Mouse (Mus musculus): ENCODE measurements around the gene Tfe3. TPM values are rescaled to one million over a fixed set of nuclear protein-coding genes. Genes with fewer than 3 reads are reported as not detected.
"Not testable (repeated sequence)": the region's sequence is repeated elsewhere in the genome, so short reads cannot be mapped to it uniquely, and the experiment has no call there.

The Tfe3 gene
- 38.8 and 54.6 TPM in 2 replicates for polyA plus RNA-seq (2012; rRNA removed)

GRCm38 (mm10) chrX:7762137-7762920 lies at the start of gene Tfe3:
TSS of gene Tfe3 (plus strand) at chrX:7762560.
- DNase-seq (ENCODE audit: low read depth), result no peak

GRCm38 (mm10) chrX:7713764-7714134 lies 48.6 kb upstream of the Tfe3 start:
- DNase-seq (ENCODE audit: low read depth), result not testable (repeated sequence)

GRCm38 (mm10) chrX:7714135-7714899 lies 48.0 kb upstream of the Tfe3 start, which contains the start of gene Wdr45:
TSS of gene Wdr45 (plus strand) at chrX:7714333.
- DNase-seq (ENCODE audit: low read depth), result peak; percentile 49

DNA sequence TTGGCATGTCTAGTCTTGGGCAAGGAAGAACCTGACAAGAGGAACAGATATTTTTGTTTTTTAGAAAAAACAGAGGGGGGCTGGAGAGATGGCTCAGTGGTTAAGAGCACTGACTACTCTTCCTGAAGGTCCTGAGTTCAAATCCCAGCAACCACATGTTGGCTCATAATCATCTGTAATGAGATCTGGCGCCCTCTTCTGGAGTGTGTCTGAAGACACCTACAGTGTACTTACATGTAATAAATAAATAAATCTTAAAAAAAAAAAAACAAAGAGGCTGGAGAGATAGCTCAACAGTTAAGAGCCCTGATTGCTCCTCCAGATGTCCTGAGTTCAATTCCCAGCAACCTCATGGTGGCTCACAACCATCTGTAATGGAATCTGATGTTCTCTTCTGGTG lies 46.3 kb upstream of the Tfe3 start:
- DNase-seq (ENCODE audit: low read depth), result not testable (repeated sequence)

- DNase-seq (ENCODE audit: low read depth), result no peak
Observed at GRCm38 (mm10) chrX:7721514-7722281, 40.7 kb upstream of the Tfe3 start, which contains the start of gene Gm45208. TSS of gene Gm45208 (plus strand) at chrX:7722245.

DNA sequence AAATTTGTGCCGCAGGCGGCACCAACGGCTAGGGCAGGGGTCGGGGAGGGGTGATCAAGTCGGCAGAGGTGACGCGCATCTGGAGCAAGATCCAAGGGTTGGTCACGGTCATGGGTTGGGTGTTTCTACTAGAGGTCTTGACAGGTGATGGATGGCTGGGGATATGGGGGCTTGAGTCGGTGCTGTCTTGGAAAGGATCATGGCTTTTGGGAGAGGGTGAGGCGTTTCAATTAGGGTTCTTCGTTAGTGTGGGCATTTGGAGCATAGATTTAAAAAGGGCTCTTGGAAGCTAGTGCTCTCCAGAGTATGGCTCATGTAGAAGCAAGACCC lies 40.1 kb upstream of the Tfe3 start:
- DNase-seq (ENCODE audit: low read depth), result no peak

DNA sequence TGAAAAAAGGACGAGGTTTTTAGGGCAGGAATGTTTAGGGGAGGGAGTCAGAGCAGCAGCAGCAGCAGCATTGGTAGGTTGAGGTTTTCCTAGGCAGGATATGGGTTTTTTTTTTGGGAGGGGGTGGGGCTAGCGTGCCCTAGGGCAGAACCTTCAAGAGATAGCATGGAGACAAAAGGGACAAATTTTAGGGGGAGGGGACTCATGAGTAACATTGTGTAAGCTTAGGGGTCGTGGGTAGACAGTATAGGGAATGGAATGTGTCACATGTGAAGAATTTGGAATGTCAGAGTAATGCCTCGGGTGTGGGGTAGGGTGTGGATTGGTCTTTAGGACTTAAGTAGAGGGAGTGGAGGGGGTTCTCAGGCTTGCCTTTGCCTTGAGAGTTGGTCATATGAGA lies 39.7 kb upstream of the Tfe3 start:
- DNase-seq (ENCODE audit: low read depth), result no peak

GRCm38 (mm10) chrX:7724135-7724534 lies 38.2 kb upstream of the Tfe3 start:
- DNase-seq (ENCODE audit: low read depth), result no peak

GRCm38 (mm10) chrX:7725841-7726240 lies 36.5 kb upstream of the Tfe3 start:
- no peak for DNase-seq (ENCODE audit: low read depth)

DNA sequence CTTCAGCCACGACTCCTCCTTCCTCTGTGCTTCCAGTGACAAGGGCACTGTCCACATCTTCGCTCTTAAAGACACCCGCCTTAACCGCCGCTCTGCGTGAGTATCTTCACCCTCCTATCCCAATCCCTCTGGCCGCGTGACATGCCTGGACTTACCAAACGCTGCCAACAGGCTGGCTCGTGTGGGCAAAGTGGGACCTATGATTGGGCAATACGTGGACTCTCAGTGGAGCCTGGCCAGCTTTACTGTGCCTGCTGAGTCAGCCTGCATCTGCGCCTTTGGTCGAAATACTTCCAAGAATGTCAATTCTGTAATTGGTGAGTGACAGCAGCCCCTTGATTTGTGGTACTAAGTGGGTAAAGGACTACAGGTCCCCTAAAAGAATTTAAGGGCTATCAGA lies 35.2 kb upstream of the Tfe3 start:
- DNase-seq (ENCODE audit: low read depth), result no peak

DNA sequence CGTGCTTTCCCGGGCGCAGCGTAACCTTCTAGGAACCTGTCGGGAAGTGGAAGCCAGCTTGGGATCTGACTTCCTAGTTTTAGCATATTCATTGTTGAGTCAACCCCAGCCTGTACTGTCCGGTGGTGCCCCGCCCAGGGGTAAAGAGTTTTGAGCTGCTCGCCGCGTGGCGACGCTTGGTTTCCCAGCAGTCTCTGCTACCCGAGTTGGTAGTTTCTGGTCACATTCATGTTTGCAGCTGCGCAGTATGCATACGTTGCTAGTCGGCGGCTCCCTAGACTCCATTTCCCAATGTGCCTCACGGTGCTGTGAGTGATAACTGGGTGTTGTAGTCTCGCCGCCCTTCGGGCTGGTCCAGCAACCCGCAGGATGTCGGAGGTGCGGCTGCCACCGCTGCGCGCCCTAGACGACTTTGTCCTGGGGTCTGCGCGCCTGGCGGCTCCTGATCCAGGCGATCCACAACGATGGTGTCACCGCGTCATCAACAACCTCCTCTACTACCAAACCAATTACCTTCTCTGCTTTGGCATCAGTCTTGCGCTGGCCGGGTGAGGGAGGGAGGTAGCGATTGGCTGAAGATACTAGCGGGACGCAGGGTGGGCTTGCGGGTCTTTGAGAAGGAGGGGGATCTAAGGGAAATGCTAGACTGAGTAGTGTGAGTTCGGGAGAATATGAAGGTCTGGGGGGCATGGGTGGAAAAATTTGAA lies 34.0 kb upstream of the Tfe3 start, which contains the start of gene Praf2:
Praf2 (plus strand) TSS at position 225 of the 707 bp plus-strand sequence.
- no peak for DNase-seq (ENCODE audit: low read depth)

- DNase-seq (ENCODE audit: low read depth), result no peak
Observed at GRCm38 (mm10) chrX:7728922-7729265, 33.5 kb upstream of the Tfe3 start.

GRCm38 (mm10) chrX:7733571-7734156 lies 28.7 kb upstream of the Tfe3 start:
- no peak for DNase-seq (ENCODE audit: low read depth)

- DNase-seq (ENCODE audit: low read depth), result no peak
Observed at GRCm38 (mm10) chrX:7739336-7740081, 22.9 kb upstream of the Tfe3 start.

DNA sequence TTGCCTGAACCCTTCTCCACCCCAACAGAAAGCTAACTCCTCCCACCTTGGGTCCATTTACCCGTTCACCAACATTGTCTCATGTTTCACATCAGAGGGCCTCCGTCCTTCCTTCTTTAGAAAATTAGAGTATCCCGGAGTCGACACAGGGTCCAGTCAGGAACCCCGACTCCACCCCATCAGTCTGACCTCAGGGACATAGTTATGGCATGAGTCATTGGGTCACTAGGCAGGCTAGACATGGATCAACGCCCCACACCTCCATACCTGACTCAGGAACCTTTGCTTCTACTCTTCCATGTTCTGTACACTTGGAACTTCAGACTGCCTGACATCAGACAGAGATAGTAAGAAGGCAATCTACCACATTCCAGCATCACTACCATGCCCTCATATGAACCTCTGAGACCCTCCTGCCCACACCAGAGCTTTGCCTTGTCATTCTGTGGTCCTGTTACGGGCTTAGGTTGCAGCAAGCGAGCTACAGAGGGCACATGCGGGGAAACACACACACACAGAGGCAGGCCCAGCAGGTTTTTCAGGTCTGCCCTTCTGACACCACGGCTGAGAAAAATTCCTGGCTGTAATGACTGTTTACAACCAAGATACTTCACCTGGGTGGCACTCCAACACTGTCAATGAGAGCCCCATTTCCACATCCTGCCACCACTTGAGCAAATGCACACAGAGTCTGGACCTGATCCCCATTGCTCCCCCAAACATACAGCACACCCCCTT lies 22.1 kb upstream of the Tfe3 start:
- no peak for DNase-seq (ENCODE audit: low read depth)

- no peak for DNase-seq (ENCODE audit: low read depth)
Observed at GRCm38 (mm10) chrX:7741103-7741502, 21.3 kb upstream of the Tfe3 start.

DNA sequence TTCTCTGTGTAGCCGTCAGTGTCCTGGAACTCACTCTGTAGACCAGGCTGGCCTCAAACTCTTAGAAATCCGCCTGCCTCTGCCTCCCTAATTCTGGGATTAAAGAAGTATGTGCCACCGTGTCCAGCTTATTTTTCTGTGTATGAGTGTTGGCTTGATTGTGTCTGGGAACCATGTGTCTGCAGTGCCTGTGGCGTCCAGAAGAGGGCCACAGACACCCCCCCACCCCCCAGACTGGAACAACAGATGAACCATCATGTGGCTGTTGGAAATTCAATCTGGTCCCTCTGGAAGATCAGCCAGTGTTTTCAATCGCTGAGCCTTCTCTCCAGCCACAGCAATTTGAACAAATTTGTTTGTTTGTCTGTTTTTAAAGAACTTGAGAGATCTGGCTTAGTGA lies 18.9 kb upstream of the Tfe3 start:
- no peak for DNase-seq (ENCODE audit: low read depth)

- DNase-seq (ENCODE audit: low read depth), result no peak
Observed at GRCm38 (mm10) chrX:7744940-7745339, 17.4 kb upstream of the Tfe3 start.

DNA sequence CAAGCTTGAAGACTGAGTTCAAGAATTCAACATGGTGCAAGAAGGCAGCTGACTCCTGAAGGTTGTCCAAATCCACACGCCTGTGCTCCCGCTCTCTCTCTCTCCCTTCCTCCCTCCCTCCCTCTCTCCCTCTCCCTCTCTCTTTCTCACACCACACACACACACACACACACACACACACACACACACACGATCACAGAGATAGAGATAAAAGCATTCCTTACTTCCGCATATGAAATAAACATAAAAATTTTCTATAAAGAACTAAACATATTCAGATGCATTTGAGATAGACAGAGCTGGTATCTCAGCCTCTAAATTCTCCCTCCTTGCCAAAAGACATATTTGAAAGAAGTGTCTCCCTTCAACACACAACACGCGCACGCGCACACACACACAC lies 16.9 kb upstream of the Tfe3 start:
- no peak for DNase-seq (ENCODE audit: low read depth)

Measured in gonadal fat pad, adult 2 months (tissue).